Mouse (Mus musculus) inflammation-experienced regulatory T-cells, adult 6 months (primary cell): ENCODE results near the gene Plcg2. TPM values are rescaled to one million over a fixed set of nuclear protein-coding genes. Genes with fewer than 3 reads are reported as not detected.

Experiments
- ATAC-seq: one replicate; pipeline ENCODE4 v1.8.0; 2017
- polyA plus RNA-seq, 3 experiments: library from polyadenylated mRNA; unstranded; fragments of 100-300 nt; shearing (Covaris generic); gene quantifications; one replicate each; pipeline ENCODE4 v1.2.1; 2017

Gene Plcg2
- polyA plus RNA-seq, 3 experiments from 2014 or later, result 0.11 to 0.40 (median 0.21) TPM

- no peak for ATAC-seq
These were observed 52.4 kb downstream of the Plcg2 start for GRCm38 (mm10) chr8:117550529-117550928.

- no peak for ATAC-seq
These were observed 62.9 kb downstream of the Plcg2 start for GRCm38 (mm10) chr8:117561014-117561413.

GRCm38 (mm10) chr8:117561735-117562361 lies 63.8 kb downstream of the Plcg2 start:
- ATAC-seq, result no peak

- ATAC-seq, result no peak
These were observed 64.4 kb downstream of the Plcg2 start for GRCm38 (mm10) chr8:117562445-117563014.

GRCm38 (mm10) chr8:117569409-117569808 lies 71.3 kb downstream of the Plcg2 start:
- ATAC-seq, result no peak

- no peak for ATAC-seq
These were observed 78.2 kb downstream of the Plcg2 start for GRCm38 (mm10) chr8:117576291-117576785.

- ATAC-seq, result no peak
These were observed 79.0 kb downstream of the Plcg2 start for GRCm38 (mm10) chr8:117577059-117577458.

GRCm38 (mm10) chr8:117577883-117578282 lies 79.8 kb downstream of the Plcg2 start:
- ATAC-seq, result no peak

GRCm38 (mm10) chr8:117578856-117579255 lies 80.8 kb downstream of the Plcg2 start:
- ATAC-seq, result no peak

GRCm38 (mm10) chr8:117593862-117594261 lies 95.8 kb downstream of the Plcg2 start:
- ATAC-seq, result no peak

- ATAC-seq, result no peak
These were observed 96.9 kb downstream of the Plcg2 start for GRCm38 (mm10) chr8:117595001-117595400.

GRCm38 (mm10) chr8:117596777-117597176 lies 98.7 kb downstream of the Plcg2 start:
- no peak for ATAC-seq

- no peak for ATAC-seq
These were observed 102.7 kb downstream of the Plcg2 start for GRCm38 (mm10) chr8:117600839-117601238.

- ATAC-seq, result no peak
These were observed 106.0 kb downstream of the Plcg2 start for GRCm38 (mm10) chr8:117604101-117604500.

- ATAC-seq, result no peak
These were observed 106.6 kb downstream of the Plcg2 start for GRCm38 (mm10) chr8:117604671-117605070.

GRCm38 (mm10) chr8:117605201-117605600 lies 107.1 kb downstream of the Plcg2 start:
- ATAC-seq, result no peak

- ATAC-seq, result no peak
These were observed 112.4 kb downstream of the Plcg2 start for GRCm38 (mm10) chr8:117610506-117610905.

GRCm38 (mm10) chr8:117612861-117613260 lies 114.8 kb downstream of the Plcg2 start:
- ATAC-seq, result no peak

- ATAC-seq, result no peak
These were observed 128.1 kb downstream of the Plcg2 start for GRCm38 (mm10) chr8:117626040-117626838.

GRCm38 (mm10) chr8:117627096-117627495 lies 129.0 kb downstream of the Plcg2 start:
- ATAC-seq, result no peak

- ATAC-seq, result no peak
These were observed 134.4 kb downstream of the Plcg2 start for GRCm38 (mm10) chr8:117632532-117632931.

GRCm38 (mm10) chr8:117634406-117634805 lies 136.3 kb downstream of the Plcg2 start:
- no peak for ATAC-seq

- ATAC-seq, result no peak
These were observed 139.4 kb downstream of the Plcg2 start for GRCm38 (mm10) chr8:117637462-117637861.

GRCm38 (mm10) chr8:117639631-117640030 lies 141.5 kb downstream of the Plcg2 start:
- no peak for ATAC-seq
